Mouse (Mus musculus) ES-CJ7 (cell line): ENCODE data around the gene Tcf20.
"Not testable (repeated sequence)": the region's sequence is repeated elsewhere in the genome, so short reads cannot be mapped to it uniquely, and the experiment has no call there.

Experiments
- DNase-seq: peaks from one replicate; pipeline ENCODE4 v3.0.0; 2011; ENCODE audit warnings: low read depth, low spot score

The Tcf20 gene

DNA sequence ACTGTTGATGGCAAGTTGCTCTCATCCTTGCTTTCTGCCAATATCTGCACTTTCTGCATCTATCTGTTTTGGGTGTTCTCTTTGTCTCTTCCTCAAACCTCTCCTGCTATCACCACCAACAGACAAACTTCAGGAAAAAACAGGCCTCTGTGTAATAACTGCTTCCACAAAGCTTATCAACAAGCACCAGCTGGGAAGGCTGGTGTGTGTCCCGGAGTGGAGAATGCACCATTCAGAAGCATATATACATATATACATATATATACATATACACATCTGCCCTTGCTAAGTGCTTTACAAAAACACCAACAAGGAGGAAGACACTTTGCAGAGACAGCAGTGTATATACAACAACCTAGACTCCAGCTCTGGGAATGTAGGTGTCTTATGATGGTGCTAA lies 177.1 kb downstream of the Tcf20 start:
- DNase-seq, result no peak

DNA sequence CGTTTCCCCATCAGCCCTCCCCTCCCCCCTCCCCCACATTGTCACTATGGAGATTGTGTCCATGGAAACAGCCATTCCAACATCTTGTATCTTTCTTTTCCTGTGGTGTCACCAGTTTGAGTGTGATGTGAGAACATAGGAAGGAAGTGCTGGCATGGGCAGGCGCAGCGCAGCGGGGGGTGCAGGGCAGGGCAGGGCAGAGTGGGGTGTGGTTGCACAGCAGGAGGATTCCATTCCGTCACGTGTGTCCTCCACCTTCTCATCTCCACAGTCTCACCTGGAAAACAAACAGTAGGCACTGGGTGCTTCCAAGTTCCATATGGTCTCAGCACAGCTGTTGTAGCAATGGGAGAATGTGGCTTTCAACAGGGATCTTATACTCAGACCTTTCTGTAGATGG lies 178.2 kb downstream of the Tcf20 start:
- DNase-seq, result peak; percentile 61

DNA sequence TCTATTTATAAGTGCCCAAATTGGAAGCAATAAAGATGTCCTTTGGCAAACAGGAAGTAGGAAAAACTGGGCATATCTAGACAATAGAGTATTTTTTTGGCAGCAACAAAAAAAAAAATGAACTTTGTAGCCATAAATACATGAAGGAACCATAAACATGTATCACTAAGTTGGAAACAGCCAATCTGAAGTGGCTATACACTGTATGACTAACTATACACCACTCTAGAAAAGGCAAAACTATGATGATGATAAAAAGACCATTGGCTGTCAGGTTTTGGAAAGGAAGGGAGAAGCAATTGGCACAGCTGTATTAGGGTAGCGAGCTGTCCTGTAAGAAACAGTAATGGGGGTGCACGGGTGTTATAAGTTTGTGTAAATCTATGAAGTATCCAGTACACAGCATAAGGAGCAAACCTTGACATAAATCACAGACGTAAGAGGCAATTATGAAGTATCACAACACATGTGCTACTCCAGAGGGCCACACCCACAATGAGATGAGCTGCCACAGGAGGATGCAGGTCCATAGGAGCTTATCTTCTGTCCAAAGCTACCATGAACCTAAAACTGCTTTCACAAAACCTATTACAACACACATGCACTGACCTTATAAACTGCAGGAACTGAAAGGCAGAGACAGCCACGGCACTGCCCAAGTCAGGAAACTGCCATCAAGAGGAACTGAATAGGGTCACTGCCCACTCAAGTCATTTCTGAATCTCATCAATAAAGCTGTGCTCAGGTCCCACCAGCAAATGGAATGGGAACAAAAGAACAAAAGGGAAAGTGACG lies 180.5 kb downstream of the Tcf20 start:
- DNase-seq, result no peak

DNA sequence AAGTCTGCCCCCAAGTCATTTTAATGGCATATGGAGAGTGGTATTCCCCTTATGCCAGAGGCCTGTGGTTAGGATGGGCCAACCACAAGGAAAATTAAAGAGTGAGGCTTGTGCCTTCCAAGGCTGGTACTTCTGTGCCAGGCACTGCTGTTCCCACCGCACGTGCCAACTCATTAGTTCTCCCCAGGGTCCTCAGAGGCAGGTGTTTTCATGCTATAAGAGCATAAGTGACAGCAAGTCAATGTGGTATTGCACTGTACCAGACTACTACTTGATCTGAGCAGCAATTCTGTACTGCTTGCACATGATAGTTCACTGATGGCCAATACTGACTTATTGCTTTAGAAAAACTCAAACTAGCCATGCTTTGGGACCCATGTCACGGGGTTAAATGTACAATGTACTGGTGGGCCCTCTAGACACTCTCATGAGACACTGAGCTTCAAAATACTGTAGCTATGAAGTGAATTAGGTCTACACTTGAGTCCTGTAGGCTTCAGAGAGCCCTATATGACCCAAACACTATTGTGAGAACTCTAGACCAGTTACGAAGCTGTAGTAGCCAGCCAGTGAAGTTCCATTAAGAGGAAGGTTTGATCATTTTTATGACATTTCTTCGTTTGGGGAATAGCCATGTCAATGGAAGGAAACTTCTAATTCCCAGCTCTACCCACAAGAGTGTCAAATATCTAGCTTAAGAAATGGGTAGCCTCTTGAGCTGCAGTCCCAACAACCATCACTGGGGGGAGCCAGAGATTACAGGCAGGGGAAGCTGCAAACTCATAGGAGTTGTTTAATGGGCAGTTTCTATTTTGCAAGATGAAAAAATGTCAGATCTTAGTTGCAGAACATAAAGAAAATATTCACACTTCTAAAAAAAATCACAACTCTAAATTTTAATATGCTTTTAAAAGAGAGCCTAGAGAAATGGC lies 182.7 kb downstream of the Tcf20 start:
- peak; percentile 61 for DNase-seq

DNA sequence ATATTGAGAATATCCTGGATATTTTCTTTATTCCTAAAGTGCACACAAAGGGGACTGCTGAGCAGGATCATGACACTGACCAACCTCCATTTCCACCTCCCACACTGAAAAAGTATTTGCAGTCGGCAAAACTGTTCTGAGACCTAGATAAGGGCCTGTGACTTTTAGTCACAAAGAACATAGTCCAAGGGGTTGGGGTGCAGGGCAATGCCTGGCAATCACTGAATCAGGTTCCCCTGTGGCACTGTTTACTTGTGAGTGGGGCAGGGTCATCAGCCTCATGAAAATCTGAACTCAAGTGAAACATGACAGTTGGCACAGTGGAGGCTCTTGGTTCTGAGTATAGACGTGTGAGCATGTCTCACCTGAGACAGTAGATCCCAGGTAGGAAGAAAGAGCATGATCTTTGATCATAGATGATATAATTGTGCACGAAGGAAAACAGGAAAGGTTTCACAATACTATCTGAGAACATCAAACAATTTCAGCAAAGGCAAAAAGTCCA lies 191.7 kb downstream of the Tcf20 start:
- no peak for DNase-seq

DNA sequence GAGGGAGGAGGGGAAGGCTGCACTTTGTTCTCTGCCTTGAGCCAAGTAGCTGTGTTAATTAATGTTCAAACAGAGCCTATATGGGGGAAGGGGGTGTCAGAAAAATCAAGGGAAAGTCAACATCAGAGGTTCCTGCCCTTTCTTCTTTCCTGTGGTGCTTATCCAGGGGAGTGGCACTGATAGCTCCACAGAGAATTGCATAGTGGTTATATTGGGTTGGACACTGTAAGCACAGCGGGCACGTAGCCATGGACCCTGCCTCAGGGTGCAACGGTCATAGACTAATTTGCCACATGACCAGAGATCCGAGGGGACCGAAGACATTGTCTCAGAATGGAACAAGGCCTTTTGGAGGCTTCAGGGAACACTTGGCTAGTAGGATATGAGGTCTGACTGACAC lies 193.4 kb downstream of the Tcf20 start, which contains the start of gene Cyp2d26:
TSS of gene Cyp2d26 (minus strand) at position 18 of the 400 bp plus-strand sequence.
- DNase-seq, result no peak

DNA sequence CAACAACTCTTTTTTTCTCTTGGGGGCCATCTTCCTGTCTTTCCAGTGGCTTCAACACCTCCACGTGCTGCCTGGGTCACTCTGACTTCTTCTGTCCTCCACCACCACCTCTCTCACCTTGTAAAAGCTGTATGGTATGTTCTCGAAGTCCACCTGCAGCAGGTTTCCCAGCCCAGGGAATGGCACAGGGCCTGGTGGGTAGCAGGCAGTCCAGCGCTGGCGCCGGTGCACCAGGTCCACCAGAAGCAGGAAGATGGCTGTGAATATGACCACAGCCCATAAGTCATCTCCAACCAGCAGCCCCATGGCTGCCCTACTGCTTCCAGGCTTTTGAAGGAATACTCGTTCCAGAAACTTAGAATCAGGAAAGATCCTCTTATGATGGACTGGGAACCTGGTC lies 193.8 kb downstream of the Tcf20 start:
- no peak for DNase-seq

DNA sequence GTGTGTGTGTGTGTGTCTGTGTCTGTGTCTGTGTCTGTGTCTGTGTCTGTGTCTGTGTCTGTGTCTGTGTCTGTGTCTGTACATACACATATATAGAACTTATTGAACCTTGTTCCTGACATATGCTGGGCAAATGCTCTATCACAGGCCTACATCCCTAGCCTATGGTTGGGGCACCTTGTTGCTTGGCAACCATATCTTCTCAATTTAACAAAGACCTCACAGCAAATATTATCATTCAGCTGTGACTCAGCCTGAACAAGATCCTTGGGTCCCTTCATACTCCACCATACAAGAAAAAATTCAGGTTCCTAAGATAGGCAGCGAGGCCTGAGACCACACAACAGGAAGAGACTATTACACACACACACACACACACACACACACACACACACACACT lies 194.2 kb downstream of the Tcf20 start:
- no peak for DNase-seq

DNA sequence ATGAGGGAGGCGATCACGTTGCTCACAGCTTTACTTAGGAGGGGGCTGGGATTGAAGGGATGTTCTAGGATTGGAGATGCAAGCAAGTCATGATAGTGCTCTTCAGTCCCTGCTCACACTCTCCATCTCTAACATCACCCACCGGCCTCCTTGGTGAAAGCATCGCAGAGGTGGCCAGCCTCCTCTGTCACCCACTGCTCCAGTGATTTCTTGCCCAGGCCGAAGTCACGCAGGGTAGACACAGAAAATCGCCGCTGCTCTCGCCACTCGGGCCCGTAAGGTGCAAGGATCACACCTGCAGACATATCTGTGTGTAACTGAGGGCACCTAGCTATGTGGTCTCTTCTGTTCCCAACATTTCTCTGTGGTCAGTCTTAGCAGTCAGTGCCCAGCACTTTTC lies 195.1 kb downstream of the Tcf20 start:
- DNase-seq, result no peak

DNA sequence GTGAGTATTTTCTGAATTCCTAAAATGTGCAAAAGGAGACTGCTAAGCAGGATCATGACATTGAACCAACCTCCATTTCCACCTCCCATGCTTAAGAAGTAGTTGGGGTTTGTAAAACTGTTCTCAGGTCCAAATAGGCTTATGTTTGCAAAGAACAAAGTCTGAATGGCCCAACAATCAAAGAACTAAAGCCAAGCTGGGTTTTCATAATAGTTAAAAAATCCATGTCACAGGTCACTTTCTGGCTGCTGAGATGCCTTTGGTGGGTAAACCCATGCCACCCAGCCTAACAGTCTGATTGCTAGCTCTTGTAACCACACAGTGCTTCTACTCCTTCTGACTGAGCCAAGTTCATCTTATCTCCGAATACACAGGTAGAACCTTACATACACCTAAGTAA lies 203.1 kb downstream of the Tcf20 start:
- DNase-seq, result no peak

DNA sequence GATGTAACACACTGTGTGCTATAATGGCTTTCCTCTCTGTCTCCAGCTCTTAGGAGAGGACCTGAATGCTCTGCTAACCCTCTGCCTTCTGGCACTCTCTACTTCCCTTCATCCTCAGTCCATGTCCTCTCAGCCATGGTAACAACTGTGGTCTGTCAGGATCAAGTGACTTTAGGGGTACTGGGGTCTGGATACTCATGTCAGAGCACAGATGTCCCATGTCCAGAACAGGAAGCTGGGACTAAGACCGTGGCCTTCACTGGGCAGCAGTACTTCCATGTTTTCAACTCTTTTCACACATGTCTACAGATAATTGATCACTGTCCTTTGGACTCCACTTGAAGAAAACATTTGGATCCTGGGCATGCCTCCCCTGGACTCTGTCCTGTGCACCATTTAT lies 203.9 kb downstream of the Tcf20 start:
- no peak for DNase-seq

DNA sequence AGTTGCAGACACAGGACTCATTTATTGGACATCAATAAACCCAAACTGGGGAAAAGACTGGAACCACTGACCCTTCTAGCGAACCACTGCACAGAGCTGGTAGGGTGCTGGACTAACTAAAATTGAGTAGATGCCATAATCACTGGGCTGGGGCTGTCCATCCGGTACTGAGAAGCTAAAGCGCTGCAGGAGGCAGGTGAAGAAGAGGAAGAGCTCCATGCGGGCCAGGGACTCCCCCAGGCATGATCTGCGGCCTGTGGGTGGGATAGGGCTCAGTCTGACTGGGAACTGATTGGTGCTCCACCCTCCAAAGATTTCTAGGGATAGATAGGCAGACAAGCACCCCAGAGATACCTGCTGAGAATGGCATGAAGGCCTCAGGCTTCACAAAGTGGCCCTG lies 209.8 kb downstream of the Tcf20 start:
- DNase-seq, result not testable (repeated sequence)

DNA sequence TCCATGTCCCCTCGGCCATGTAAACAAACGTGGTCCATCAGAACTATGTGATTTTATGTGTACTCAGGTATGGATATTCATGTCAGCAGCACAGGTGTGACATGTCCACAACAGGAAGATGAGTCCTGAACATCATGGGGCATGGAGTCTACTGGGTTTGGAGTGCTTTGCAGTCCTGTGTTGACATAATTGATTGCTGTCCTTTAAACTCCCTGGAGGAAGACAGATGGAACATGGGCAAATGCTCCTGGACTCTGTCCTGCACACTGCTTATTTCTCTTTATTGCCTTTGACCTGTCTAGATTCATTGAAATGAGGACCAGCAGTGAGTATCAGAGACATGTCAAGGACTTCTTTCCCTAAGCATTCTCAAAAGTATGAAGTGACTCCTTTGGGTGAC lies 221.7 kb downstream of the Tcf20 start:
- DNase-seq, result no peak

DNA sequence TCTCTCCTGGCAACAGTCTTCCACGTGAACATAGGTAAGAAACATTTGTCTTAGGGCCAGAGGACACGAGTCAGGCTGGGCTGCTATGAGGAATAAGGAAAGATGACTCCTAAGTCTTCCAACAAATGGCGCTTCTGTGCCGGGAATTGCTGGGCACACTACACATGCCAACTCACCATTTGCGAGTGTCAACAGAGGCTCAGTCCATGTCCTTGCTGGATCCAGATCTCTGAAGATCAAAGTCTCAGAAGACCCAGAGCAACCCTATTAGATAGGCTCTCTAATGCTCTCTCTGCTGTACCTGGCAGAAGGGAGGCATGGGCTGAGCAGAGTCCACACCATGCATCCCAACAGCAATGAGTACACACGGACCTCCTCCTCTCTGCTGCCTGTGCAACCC lies 222.8 kb downstream of the Tcf20 start:
- DNase-seq, result no peak

DNA sequence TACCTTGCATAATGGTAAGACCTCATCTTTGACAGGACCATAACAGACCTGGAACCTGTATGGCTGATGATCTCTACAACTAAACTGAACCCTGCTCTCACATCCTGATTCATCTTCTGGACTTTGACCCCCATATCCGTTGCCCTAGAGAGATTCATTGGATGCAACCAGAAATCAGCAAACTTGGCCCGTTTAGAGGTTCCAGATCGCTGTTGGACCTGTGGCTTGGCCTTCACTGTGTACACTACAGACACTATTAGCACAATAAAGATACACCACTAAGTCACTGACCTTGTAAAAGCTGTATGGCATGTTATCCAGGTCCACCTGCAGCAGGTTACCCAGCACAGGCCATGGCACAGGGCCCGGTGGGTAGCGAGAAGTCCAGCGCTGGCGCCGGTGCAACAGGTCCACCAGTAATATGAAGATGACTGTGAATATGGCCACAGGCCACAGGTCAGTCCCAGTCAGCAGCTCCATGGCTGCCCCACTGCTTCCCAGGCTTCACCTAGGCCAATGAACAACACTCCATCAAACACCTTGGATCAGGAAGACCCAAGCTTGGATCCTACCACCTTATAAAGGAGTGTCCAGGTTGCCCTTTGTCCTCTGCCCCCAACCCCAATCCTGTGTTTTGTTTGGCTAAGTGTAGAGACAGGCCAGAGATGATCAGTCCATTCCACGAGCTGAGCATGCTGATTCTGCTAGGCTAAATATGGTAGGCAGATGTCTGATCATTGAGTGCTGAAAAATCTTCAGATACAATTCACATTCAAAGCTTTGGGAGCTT lies 223.8 kb downstream of the Tcf20 start, which contains the start of gene Cyp2d40:
TSS of gene Cyp2d40 (minus strand) at position 553 of the 790 bp plus-strand sequence.
- DNase-seq, result no peak
